Mouse (Mus musculus): ENCODE results near the gene Ski. TPM values are rescaled to one million over a fixed set of nuclear protein-coding genes. Genes with fewer than 3 reads are reported as not detected.

Gene Ski
- polyA plus RNA-seq, 1 experiment from 2014 or later, result 14.1 TPM

DNA sequence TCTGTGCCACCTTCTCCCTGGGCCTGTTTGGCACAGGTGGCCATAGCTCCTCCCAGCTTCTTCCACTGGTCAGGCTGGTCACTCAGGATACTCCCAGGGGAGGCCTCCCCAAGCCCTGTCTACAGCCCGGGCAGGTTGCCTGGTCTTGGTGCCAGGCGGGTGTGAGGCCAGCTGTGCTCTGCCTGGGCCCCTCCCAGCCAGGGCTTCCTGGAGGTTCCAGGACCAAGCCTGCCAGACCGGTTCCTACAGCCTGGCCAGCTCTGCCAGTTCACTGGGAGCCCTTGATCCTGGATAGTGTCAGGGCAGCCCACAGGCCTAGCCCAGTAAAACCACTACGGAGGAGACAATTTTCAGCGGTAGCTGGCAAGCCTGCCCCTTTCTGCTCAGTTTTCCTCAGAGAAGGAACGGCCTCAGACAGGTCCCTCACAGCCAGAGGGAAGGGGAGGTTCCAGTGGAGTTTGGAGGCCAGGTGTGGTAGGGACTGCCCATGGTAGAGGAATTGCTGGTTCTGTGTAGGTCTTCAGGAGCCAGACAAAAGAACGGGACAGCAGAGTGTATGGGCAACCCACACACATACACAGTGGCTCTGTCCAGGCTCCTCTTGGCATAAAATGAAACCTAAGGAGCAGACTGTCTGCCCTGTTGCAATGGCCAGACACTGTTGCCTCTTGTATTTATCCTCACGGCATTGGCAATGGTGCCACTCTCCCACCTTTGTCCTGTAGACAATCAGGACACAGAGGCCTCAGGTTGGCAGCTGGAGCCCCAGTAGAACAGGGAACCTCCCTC is 73.3 kb downstream of the Ski start:
- Histone ChIP-seq H3K9ac (ENCODE audit: low read length) (no peak overlapping the region), H3K36me3 (ENCODE audit: control insufficient read depth, insufficient read depth, low read length) (no peaks in the 10 kb centered on the region), H3K4me3 (ENCODE audit: low read depth, low read length) (no peak overlapping the region), H3K4me2 (ENCODE audit: low read depth, low read length, severe bottlenecking) (no peak overlapping the region), H3K9me3 (ENCODE audit: control insufficient read depth, low read length) (no peaks in the 10 kb centered on the region), H3K4me1 (replicated peaks; ENCODE audit: control insufficient read depth, insufficient read depth, low read length) (peaks cover 15% of the 10 kb centered on the region), H3K27me3 (ENCODE audit: control insufficient read depth, insufficient read depth, low read length) (peaks cover 2% of the 10 kb centered on the region; the same call in 1 of the 2 replicates), H3K27ac (ENCODE audit: low read depth, low read length) (no peak overlapping the region)
- 82% methylated on average over 8 of the region's 8 CpGs for WGBS
- ATAC-seq (replicated peaks; ENCODE audit: low FRiP score) (no peak), DNase-seq (ENCODE audit: low spot score) (peak; percentile 47)

DNA sequence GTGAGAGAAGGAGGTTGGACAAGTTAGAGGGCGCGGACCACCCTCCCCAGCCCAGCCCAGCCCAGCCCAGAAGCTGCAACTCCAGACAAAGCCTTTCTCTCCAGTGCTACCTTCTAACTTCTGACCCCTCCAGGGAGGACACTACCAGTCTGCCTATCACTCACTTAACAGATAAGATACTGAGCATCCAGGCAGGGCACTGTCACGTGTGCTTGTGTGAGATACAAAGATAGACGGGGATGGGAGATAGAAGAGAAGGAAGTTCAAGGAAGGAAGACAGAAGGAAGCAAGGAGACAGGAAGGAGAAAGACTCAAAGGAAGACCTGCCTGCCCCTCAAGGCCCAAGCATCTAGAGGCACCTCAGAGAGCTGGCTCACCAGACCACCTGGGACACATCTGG is 73.9 kb downstream of the Ski start:
- no peak for ATAC-seq (replicated peaks; ENCODE audit: low FRiP score)
- Histone ChIP-seq H3K9ac (ENCODE audit: low read length) (no peak overlapping the region), H3K4me1 (replicated peaks; ENCODE audit: control insufficient read depth, insufficient read depth, low read length) (peaks cover 21% of the 10 kb centered on the region), H3K36me3 (ENCODE audit: control insufficient read depth, insufficient read depth, low read length) (no peaks in the 10 kb centered on the region), H3K4me3 (ENCODE audit: low read depth, low read length) (no peak overlapping the region), H3K9me3 (ENCODE audit: control insufficient read depth, low read length) (no peaks in the 10 kb centered on the region), H3K27me3 (ENCODE audit: control insufficient read depth, insufficient read depth, low read length) (peaks cover 2% of the 10 kb centered on the region; the same call in 1 of the 2 replicates), H3K27ac (ENCODE audit: low read depth, low read length) (no peak overlapping the region), H3K4me2 (ENCODE audit: low read depth, low read length, severe bottlenecking) (no peak overlapping the region)
- 86% methylated on average over 4 of the region's 4 CpGs for WGBS
- DNase-seq (ENCODE audit: low spot score), result no peak

DNA sequence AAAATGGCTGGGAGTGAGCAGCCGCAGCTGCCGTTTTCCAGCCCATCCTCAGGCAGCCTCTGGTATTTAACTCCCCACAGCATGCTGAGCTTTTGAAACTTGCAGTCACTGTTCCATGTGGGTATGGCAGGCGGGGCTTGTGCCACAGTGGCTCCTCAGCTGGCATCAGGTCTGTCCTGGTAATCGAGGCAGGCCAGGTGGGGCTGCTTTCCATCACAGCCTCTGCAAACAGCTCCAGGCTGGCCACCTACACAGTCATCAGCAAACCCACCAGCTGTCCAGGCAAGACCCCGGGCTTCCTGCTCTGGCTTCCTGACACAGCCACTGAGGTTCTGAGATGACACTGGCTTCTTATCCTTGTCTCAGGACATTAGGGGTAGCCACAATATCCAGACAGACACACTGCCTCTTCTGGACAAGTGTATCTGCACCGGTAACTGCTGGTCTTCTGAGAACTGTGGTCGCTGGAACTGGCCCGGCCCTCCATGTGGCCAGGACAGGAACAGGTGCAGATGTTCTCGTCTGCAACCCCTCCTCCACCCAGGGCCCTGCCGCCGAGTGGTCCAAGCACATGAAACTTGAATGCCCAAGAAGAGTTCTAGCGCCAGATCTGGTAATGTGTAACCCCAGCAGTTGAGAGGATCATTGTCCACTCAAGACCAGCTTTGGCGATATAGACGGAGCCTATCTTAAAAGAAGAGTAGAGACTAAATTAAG is 76.1 kb downstream of the Ski start:
- H3K9ac ChIP-seq (ENCODE audit: low read length), result no peak overlapping the region
- no peak for DNase-seq (ENCODE audit: low spot score)
- peaks cover 2% of the 10 kb centered on the region; the same call in 1 of the 2 replicates for H3K27me3 ChIP-seq (ENCODE audit: control insufficient read depth, insufficient read depth, low read length)
- no peaks in the 10 kb centered on the region for H3K9me3 ChIP-seq (ENCODE audit: control insufficient read depth, low read length)
- H3K4me2 ChIP-seq (ENCODE audit: low read depth, low read length, severe bottlenecking), result no peak overlapping the region
- H3K4me3 ChIP-seq (ENCODE audit: low read depth, low read length), result no peak overlapping the region
- ATAC-seq (replicated peaks; ENCODE audit: low FRiP score), result no peak
- H3K4me1 ChIP-seq (replicated peaks; ENCODE audit: control insufficient read depth, insufficient read depth, low read length), result peaks cover 21% of the 10 kb centered on the region
- no peaks in the 10 kb centered on the region for H3K36me3 ChIP-seq (ENCODE audit: control insufficient read depth, insufficient read depth, low read length)
- WGBS, result 77% methylated on average over 14 of the region's 14 CpGs
- H3K27ac ChIP-seq (ENCODE audit: low read depth, low read length), result no peak overlapping the region

DNA sequence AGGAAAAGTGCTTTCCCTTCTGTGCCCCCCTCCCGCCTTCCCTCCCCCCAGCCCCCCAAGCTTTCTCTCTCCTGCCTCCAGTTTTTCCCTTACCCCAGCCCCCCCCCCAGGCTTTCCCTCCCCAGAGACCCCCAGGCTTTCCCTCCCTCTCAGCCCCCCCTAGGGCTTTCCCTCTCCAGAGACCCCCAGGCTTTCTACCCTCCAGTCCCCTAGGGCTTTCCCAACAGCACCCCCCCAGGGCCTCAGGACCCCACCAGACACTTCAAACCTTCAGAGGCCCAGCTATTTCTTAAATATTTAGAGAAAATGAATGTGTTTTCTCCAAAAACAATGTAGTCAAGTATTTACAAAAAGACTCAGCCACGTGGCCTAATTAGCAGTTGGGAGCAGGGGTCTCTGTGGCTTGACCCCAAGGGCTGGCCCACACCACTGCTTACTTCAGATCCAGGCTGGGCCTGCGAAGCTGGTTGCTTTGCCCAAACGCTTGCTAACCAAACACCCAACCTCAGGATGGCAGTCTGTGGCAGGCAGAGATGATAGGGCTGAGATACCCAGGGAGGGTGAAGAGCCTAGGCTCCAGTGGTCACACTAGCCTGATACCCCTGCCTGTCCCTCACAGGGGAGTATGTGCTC is 77.7 kb downstream of the Ski start:
- WGBS, result 48% methylated on average over 4 of the region's 4 CpGs
- no peak for ATAC-seq (replicated peaks; ENCODE audit: low FRiP score)
- Histone ChIP-seq H3K4me1 (replicated peaks; ENCODE audit: control insufficient read depth, insufficient read depth, low read length) (peaks cover 11% of the 10 kb centered on the region), H3K27ac (ENCODE audit: low read depth, low read length) (no peak overlapping the region), H3K4me3 (ENCODE audit: low read depth, low read length) (no peak overlapping the region), H3K36me3 (ENCODE audit: control insufficient read depth, insufficient read depth, low read length) (no peaks in the 10 kb centered on the region), H3K9me3 (ENCODE audit: control insufficient read depth, low read length) (no peaks in the 10 kb centered on the region), H3K4me2 (ENCODE audit: low read depth, low read length, severe bottlenecking) (no peak overlapping the region), H3K27me3 (ENCODE audit: control insufficient read depth, insufficient read depth, low read length) (no peaks in the 10 kb centered on the region), H3K9ac (ENCODE audit: low read length) (no peak overlapping the region)
- peak; percentile 52 for DNase-seq (ENCODE audit: low spot score)

DNA sequence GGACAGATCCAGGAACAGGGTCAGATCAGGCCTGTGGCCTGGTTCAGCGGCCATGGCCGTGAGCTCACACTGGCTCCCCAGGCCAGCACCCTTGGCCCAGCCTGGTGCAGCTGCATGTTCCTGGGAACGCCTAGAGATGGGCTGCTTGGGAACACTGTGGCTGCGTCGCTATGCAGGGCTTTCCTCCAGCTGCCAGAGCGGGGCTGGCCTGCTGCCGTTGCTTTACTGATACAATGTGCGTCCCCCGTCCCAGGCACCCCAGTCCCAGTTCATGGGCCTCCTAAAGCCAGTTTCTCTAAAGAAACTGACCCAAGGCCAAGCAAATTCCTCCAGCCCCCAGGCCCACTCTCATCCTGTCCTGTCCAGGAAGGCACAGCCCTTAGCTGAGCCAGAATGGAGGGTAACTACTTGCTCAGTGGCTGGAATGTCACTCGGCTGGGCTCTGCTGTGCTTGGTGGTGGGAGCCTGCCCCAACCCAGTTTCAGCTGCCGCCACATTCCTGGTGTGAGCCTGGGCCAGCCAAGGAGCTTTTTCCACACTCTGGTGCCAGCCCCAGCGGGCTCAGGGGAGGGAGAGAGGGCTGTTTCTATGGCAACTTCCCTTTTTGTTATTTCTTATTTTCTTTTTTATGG is 78.4 kb downstream of the Ski start:
- no peak overlapping the region for H3K4me3 ChIP-seq (ENCODE audit: low read depth, low read length)
- 43% methylated on average over 12 of the region's 12 CpGs for WGBS
- peaks cover 11% of the 10 kb centered on the region for H3K4me1 ChIP-seq (replicated peaks; ENCODE audit: control insufficient read depth, insufficient read depth, low read length)

DNA sequence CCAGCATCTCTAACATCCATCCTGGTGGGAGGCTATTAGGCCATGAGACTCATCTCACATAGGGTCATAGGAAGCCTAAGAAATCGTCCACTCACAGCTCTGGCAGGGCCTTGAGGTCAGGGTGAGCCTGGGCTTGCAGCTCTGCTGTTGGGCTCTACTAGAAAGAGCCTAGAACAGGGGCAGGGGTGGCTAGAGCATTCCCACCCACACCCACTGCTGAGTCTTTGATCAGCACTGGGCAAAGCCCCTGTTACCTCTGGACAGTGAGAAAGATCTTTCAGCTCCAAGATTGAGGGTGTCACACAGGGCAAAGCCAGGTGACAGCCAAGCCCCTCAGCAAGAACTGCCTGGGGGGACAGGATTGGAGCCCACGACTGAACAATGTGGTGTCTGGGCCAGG is 79.0 kb downstream of the Ski start:
- Histone ChIP-seq H3K4me3 (ENCODE audit: low read depth, low read length) (no peak overlapping the region), H3K36me3 (ENCODE audit: control insufficient read depth, insufficient read depth, low read length) (no peaks in the 10 kb centered on the region), H3K4me2 (ENCODE audit: low read depth, low read length, severe bottlenecking) (no peak overlapping the region), H3K4me1 (replicated peaks; ENCODE audit: control insufficient read depth, insufficient read depth, low read length) (peaks cover 11% of the 10 kb centered on the region), H3K9me3 (ENCODE audit: control insufficient read depth, low read length) (no peaks in the 10 kb centered on the region), H3K9ac (ENCODE audit: low read length) (peak overlapping the region; percentile 39; the same call in 1 of the 2 replicates), H3K27me3 (ENCODE audit: control insufficient read depth, insufficient read depth, low read length) (no peaks in the 10 kb centered on the region), H3K27ac (ENCODE audit: low read depth, low read length) (peak overlapping the region; percentile 37)
- WGBS, result 74% methylated on average over 2 of the region's 2 CpGs
- DNase-seq (ENCODE audit: low spot score), result no peak
- no peak for ATAC-seq (replicated peaks; ENCODE audit: low FRiP score)

More for the DNA sequence above, 78.4 kb downstream of the Ski start:
- Histone ChIP-seq H3K27me3 (ENCODE audit: control insufficient read depth, insufficient read depth, low read length) (no peaks in the 10 kb centered on the region), H3K4me2 (ENCODE audit: low read depth, low read length, severe bottlenecking) (no peak overlapping the region), H3K9me3 (ENCODE audit: control insufficient read depth, low read length) (no peaks in the 10 kb centered on the region), H3K27ac (ENCODE audit: low read depth, low read length) (peak overlapping the region; percentile 37), H3K9ac (ENCODE audit: low read length) (peak overlapping the region; percentile 39), H3K36me3 (ENCODE audit: control insufficient read depth, insufficient read depth, low read length) (no peaks in the 10 kb centered on the region)
- ATAC-seq (replicated peaks; ENCODE audit: low FRiP score) (peak; percentile 74), DNase-seq (ENCODE audit: low spot score) (peak; percentile 69)

DNA sequence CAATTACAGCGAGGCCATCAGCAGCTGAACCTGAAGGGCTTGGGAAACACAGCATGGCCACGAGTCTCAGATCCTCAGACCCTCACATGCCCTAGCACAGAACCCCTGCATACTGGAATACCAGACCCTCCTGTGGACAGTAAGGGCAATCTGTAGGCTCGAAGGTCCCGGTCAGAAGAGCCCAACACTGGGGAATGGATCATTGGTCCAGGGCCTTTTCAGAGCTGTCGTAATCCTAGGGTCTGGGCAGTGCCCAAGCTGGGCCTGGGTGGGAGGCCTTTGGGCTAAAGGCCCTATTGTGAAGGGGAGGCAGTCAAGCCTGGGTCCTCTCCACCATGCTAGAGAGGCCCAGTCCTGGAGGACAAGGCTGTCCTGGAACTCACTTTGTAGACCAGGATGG is 79.6 kb downstream of the Ski start:
- ATAC-seq (replicated peaks; ENCODE audit: low FRiP score), result no peak
- WGBS, result 86% methylated on average over 5 of the region's 5 CpGs
- H3K27me3 ChIP-seq (ENCODE audit: control insufficient read depth, insufficient read depth, low read length), result no peaks in the 10 kb centered on the region
- H3K4me1 ChIP-seq (replicated peaks; ENCODE audit: control insufficient read depth, insufficient read depth, low read length), result peaks cover 11% of the 10 kb centered on the region
- H3K9ac ChIP-seq (ENCODE audit: low read length), result no peak overlapping the region
- no peak overlapping the region for H3K27ac ChIP-seq (ENCODE audit: low read depth, low read length)
- H3K4me2 ChIP-seq (ENCODE audit: low read depth, low read length, severe bottlenecking), result no peak overlapping the region
- H3K4me3 ChIP-seq (ENCODE audit: low read depth, low read length), result no peak overlapping the region
- H3K36me3 ChIP-seq (ENCODE audit: control insufficient read depth, insufficient read depth, low read length), result no peaks in the 10 kb centered on the region
- H3K9me3 ChIP-seq (ENCODE audit: control insufficient read depth, low read length), result no peaks in the 10 kb centered on the region
- DNase-seq (ENCODE audit: low spot score), result no peak

DNA sequence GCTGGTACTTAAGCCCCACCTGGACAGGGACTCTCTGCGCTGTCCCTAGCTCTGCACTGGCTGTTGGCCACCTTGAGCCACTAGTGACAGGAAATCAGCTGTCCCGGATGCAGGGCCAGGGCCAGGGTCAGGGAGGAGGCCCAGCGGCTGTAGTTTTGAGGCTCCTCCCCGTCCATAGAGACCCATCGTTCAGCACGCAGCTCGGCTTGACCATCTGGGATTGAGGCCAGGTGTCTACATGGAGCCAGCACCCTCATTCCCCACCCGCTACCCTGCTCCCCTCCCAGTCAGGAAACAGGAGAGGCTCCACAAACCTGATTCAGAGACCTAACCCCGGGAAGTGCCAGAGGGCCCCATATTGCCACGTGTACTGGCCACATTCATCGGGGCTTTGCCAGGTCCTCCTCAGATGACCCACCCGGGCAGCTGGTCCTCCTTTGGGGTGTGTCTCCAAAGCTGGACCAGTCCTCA is 81.6 kb downstream of the Ski start:
- H3K27ac ChIP-seq (ENCODE audit: low read depth, low read length), result no peak overlapping the region
- H3K4me2 ChIP-seq (ENCODE audit: low read depth, low read length, severe bottlenecking), result no peak overlapping the region
- no peaks in the 10 kb centered on the region for H3K27me3 ChIP-seq (ENCODE audit: control insufficient read depth, insufficient read depth, low read length)
- no peak overlapping the region for H3K4me3 ChIP-seq (ENCODE audit: low read depth, low read length)
- no peaks in the 10 kb centered on the region for H3K9me3 ChIP-seq (ENCODE audit: control insufficient read depth, low read length)
- peaks cover 13% of the 10 kb centered on the region for H3K4me1 ChIP-seq (replicated peaks; ENCODE audit: control insufficient read depth, insufficient read depth, low read length)
- ATAC-seq (replicated peaks; ENCODE audit: low FRiP score) (no peak), DNase-seq (ENCODE audit: low spot score) (no peak)
- WGBS, result 80% methylated on average over 12 of the region's 12 CpGs
- H3K36me3 ChIP-seq (ENCODE audit: control insufficient read depth, insufficient read depth, low read length), result no peaks in the 10 kb centered on the region
- H3K9ac ChIP-seq (ENCODE audit: low read length), result no peak overlapping the region
